Mouse (Mus musculus) frontal cortex, postnatal 14 days (tissue): Measurements from ENCODE around the gene Cops9.

Experiments used
- DNase-seq, 2 experiments: peaks; one replicate each; pipeline ENCODE4 v3.0.0; 2022; ENCODE audit warnings: low spot score in 2 of 2

Cops9 gene

DNA sequence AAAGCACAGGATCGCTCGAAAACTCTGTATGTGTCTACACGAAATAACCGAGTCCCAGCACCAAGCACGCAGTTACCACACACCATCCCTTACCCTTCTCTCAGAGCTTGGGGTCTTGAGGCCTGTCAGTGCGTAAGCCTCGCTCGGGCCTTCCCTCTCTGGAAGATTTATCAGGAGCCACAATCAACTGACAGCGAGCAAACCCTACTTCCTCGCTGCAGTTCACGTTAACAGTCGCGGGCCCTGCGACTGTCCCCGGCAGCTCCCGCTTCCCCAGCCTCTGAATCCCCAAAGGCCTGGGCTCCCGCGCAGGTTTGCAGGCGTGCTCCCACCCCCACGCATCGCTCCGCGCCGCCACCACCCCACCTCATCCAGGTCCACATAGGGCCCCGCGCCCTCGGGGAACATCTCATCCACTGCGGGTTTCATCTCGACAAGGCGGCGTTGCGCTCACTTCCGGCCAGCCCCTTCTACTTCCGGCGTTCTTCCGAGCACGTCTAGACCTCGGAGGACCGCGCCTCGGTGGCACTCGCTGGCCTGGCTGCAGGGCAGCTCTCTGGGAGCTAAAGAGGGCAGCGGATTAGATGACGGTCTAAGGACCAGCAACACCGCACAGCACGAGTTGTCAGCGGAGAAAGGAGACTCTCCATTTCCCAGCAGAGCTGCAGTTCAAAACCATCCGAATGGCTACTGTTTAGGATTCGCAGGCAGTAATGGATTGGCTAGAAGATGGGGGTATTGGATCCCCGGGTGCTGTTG is at the start of gene Cops9:
TSS of gene Cops9 (minus strand) at position 472 of the 759 bp plus-strand sequence.
- peak; percentile 78 to 79 for DNase-seq

DNA sequence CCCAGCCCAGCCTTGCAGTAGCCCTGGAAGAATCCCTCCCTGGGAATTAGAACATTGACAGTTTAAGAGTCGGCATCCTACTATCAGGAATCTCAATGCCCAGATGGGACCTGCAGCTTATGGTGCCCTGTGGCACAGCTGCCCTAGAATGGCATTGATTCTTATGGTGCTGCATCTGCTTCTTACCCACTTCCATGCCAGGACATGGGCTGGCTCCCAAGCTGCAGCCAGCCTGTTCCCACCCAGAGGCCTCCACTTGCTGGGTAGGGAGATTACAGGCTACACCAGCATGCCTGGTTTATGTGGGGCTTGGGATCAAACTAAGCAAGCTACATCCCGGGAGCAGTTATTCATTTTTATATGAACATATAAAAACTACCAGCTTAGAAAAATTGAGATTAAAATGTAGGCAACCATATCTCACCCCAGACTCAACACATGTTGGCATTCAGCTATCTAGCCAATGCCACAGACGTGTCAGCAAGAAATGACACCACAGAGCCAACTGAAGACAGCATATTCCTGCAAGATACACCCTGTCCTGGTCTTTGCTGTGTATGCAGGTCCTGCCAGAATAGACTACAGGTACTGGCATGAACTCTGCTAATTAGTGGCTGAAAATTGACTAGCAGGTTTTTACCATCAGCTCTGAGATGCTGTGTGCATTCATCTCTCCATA is 49.5 kb upstream of the Cops9 start:
- DNase-seq = no peak

DNA sequence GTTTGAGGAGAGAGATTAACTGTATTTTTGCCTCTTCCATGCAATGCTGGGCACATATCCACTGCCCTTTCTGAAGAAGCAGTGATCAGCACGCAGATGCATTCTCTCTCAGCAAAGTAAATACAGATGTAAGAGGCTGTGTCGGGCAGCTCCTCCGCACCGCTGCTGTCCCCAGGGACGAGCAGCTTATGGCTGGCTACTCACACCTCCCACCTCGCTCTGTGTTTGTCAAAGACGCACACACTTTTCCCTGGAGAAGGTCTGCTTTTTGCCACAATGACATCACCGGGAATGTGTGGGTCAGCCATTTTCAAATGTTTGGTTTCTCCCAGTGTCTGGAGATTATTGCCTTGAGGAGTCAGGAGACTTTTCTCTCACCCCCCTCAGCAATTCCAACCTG is 45.2 kb upstream of the Cops9 start:
- no peak for DNase-seq

DNA sequence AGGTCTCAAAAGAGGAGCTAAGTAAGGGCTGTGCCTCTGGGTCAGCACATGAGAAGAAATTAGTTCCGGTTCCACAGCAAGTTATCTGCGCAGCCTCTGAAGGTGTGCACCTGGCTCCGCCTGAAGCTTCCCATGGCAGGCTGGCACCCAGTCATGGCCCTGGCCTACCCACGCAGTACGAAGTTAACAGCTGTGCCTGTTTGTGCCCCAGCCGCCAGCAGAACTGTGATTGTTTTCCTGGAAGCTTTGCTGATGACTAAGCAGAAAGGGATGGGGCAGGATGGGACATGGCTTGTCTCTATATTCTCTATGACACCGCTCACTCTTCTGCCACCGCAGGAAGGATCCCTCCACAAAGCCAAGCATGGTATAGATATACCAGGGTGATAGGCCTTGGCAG is 41.4 kb upstream of the Cops9 start:
- no peak for DNase-seq

DNA sequence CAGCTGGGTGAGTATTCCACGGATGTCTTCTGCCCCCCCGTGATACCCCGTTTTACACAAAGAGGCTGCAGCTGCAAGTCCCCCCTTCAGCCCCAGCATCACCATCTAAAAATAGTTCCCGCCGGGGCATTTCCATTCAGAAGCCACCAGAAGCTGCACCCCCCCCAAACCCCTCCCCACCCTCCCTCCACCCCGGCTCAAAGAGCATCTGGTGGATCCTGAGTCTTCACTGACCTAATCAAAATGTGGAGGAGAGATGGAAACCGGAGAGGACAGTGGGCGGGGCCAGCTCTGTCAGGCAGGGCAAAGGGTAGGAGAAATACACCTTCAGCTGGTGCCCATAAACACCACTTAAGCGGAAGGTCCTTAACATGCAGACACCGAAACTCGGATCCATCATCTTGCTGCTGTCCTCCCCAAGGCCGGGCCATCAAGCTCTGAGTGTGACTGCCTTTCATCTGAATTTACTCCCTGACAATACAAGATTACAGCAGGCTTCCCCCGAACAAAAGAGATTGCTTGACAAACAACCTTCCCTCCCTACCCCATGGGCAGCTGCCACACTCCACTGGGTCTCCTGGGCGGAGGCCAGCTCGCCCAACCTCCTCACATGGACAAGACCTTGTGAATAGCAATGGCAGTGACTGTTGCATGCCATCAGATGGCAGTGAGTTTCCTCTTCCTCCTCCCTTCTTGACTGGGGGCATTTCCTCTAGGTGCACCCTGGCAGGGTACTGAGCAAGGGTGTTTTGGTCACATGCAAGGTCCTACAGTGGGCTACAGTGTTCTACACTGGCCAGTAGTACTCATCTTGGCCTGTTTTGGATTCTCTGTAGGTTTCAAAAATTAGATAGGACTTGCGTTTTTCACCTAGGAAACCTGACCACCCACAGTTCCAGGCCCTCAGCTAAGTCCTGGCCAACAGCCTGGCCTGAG is 39.2 kb upstream of the Cops9 start:
- DNase-seq = no peak

DNA sequence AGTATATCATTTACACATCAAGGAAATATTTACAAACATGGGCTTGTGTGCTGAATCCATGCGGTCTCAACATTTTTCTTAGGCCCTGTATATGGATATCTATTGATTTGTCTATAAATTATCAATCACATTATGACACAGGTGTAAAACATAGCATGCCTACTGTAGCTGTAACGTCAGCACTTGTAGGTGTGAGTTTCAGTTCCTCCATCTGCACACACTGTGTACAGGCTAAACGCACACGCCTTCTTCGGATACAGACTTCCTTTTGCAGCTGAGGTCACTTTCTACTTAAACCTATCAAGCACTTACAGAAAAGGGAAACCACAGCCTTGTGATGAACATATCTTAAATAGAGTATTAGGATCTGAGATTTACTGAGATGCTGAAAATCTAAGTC is 37.0 kb upstream of the Cops9 start:
- no peak for DNase-seq

DNA sequence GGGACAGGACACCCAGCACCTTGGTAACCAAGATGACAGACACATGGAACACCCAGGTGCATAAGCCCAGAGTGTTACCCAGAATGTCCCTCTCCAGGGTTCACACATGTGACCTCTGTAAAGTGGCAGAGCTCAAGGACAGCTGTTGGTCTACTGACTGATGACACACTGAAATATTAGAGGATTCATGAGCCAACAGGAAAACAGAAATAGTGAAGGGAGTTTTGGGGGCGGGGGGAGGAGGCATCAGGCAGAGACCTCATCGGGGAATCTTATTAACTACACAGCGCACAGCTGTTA is 34.8 kb upstream of the Cops9 start:
- no peak for DNase-seq

DNA sequence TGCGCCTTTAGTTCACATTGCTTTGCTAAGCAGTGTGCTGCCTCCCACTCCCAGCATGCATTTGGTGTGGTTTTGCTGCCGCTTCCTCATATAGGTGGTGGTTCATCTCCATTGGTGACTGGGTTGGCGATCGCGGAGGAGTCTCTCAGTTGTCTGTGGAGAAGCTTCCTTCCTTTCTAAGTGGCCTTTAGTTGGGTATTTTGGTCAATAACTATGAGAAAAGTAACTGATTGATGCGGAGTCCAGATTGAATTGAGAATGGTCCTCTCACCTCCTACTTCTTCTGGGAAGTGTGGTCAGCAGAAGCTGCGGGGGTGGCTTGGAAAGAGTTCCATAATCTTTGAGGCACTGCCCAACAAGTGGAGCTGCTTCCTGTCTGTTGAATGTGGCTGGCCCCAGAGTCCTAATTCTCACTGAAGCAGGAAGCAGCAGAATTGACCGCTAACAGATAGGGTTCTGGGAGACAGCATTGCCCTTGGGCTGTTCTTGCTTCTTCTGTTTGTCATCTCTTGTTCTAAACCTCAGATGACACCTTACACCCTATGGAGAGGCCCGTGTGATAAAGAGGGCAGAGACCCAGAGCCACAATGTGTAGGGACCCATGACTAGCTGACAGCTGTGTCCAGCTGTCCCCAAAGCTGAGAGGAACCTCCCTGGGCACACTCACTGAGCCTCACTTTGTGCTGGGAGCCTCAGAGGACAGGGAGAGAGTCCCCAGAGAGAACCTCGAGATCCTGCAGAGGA is 34.3 kb upstream of the Cops9 start:
- DNase-seq = peak in 1 of 2 experiments; percentile 23

DNA sequence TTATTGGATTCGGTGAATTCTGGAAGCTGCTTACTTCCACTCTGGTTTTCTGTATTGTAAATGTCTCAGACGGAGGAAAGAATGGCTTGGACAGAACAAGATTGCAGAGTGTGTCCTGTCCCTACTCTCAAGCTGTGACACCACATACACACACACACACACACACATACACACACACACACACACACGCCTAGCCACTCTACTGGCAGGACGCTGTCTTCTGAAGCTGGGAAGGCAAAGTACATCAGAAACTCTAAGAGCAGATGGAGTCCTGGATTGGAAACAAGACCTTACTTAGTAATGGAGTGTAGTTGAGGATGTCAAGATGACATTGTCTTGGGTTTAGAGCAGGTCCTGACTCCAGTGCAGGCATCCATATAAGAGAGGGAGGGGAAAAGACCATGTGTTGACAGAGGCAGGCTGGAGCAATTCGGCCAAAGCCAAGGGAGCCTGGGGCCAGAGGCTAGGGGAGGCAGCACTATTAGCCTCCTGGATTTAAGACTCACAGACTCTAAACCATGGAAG is 31.5 kb upstream of the Cops9 start:
- no peak for DNase-seq

DNA sequence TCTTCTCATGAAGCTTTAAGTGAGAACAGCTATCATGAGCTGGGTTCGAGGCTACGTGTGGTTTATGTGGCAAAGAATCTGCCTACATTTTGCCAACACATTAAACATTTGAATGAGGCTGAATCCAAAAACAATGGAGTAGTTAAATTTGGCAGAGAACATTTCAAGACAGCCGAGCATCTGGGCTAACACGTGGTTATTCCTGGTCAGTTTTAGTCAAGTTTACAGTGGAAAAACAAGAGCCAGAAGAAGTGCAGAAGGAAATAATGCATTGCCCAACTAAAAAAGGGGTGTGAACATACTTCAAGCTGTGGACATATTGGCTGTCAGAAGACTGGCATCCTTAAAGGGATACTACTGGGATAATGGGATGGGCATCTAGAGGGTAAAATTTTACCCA is 29.5 kb upstream of the Cops9 start:
- DNase-seq = no peak

DNA sequence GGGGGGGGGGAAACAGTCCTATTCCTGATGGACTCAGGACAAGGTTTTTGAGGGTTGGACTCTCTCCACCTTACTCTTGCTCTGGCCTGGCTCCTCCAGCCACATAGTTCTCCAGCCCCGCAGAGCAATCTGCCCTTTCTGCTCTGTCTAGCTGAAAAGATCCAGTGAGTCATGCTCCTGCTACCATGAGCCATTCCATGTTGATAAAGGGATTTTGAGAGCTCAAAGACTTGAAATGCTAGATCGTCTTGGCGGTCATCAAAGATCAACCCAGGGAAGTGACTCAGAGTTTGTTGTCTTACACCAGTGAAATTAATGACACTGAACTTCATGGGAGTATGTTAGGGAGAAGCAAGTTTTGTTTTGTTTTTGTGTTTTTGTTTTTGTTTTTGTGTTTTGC is 27.6 kb upstream of the Cops9 start:
- no peak for DNase-seq

DNA sequence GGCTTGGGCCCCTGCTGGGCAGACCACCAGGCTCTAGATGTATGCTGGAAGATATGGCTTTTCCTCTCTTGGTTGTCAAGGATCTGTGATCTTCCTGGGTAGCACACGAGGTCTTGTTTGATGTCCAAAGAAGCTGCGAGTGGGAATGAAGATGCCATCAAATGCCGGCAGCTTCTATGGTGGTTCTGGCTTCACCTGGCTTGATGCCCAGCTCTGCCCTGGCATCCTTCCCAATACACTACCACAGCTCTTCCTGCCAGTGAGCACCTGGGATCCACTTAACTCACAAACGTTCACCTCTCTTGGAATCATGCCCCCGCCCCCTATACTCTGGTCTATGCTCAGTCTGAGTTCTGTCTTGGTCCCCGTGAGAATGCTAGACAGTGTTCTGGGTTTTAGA is 25.3 kb upstream of the Cops9 start:
- DNase-seq = no peak

DNA sequence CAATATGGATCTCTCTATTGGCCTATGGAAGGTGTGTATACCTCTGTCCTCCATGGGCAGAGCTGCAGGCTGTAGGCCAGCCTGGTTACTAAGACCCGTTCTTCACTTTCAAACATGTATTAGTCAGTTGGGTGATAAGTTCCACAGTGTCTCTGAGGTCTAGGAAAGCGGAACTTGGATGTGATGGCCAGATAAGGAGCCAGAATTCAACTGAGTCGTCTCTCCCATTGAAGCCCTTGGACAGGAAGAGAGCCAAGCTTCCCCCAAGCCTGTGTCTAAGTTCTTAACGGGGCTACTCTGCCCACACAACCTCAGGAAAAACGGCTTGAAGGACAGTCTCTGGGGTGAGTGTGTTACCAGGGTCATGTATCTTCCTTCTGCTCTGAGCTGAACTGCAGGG is 17.6 kb upstream of the Cops9 start:
- no peak for DNase-seq

DNA sequence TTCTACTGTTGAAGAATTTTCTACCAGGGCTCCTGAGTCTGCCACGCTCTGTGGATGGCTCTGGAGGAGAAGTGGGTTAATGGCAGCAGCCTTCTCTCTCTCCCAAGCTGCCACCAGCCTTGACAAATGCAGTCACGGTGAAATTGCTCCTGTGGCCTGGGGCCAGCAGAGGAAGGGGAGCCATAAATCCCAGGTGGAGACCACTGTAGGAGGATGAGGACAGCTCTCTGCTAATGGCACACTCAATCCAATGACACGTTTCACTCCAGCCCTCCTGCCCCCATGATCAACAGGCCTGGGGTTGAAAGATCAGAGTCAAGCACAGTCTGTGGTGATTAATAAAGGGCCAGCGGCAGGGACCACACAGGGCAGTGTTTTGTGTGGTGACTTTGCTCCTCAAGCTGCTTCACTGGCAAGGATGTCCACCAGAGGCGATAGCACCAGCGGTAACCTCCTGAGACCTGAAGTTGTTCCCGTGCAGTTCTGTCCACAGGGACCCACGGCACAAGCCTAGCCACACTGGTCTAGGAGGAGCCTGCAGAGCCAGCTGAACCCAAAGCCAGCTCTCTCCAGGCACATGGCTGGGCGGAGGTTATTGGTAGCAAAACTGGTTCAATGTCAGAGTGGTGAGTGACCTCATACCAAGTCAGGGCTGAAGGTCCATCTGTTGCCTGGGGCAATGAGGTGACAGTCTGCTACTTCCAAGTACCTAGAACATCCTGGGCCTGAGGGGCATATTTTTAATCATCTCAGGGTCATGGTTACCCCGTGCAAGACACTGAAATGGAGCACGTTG is 15.4 kb upstream of the Cops9 start:
- no peak for DNase-seq

DNA sequence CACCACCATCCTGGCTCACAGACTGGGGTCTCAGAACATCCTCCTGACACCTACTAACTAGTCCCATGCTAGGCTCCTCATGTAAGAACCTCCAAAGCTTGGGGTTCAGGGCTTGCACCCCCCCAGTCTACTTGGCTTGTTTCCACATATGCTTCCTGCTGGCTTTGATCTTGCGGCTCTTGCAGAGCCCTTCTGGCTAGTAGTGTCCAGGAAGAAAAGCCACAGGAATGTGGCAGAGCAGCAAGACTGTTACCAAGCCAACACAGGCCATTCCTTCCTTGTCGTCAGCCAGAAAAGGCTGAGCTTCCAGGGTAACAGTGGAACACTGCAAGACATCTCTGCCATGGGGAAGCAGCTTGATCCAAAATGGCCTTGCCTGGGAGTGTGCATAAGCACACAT is 12.9 kb upstream of the Cops9 start:
- no peak for DNase-seq

DNA sequence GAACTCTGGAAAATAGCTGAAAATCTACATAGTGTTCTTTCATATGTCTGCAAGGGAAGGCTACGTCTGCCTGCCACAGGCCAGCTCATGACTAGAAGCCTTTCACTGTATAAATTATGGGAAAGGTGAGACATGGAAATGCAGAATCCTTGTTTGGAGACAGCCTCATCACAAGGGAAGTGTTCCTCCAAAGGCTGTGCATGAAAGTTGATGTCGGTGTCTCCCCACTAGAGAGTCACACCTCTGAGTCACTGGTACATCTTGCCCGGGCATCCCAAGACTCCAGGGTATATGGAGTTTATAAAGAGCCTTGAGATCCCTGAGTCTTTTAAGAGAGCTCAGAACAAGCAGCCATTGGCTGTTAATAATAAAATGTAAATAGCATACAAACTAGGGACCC is 11.4 kb upstream of the Cops9 start:
- no peak for DNase-seq

DNA sequence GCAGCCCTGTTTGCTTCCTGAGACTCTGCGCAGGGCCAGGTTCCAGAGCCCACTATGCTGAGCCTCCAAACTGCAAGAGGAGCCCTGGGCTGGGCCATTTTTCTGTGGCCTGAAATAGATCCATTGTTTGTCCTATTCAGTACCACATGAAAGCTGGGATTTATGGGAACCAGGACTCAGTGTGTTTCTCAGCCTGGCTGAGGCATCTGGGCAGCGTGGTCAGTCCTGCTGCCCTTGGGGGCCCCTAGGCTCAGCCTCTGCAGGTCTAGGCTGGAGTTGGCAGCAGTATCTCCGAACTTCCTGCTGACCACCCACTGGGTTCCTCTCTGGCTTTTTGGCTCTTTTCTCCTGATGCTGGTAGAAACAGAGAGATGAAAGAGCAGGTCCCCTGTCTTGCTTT is 9.7 kb upstream of the Cops9 start:
- DNase-seq = no peak

DNA sequence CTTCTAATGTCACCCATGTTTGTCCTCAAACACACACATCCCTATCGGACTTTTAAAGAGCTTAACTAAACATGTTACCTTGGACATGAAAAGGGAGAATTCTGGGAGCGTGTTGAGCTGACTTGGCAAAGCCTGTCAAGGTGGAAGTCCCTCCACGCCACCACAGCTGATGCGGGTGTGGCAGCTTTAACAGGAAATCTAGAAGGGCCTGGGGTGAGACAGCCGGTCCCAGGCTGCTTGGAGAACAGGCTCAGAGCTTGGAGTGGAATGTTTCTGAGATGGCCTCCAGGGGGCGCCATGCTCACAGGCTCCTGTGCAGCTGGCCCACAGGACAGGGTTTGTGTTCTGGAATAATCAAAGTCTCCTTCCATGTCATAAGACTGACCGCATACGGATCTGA is 6.9 kb upstream of the Cops9 start, which contains the start of gene Otos:
TSS of gene Otos (minus strand) at position 169 of the 400 bp plus-strand sequence.
- peak; percentile 55 to 70 for DNase-seq

DNA sequence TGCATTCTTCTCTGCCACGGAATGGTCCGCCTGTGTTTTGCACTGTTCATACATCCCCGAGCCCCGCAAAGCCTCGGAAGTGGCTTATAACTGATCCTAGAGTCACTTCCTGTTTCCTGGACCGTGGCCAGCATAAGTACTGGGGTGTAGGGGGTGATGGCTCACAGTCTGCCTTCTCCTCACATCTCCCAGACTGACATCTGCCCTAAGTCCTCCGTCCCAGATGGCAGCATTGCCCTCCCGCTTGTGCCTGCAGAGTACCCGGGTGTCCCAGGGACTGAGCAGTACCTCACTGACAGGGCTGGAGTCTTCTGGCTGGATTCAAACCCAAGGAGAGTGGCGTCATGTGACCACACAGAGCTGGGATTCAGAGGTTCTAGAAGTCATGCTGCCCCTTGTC is 6.4 kb upstream of the Cops9 start:
- no peak for DNase-seq

DNA sequence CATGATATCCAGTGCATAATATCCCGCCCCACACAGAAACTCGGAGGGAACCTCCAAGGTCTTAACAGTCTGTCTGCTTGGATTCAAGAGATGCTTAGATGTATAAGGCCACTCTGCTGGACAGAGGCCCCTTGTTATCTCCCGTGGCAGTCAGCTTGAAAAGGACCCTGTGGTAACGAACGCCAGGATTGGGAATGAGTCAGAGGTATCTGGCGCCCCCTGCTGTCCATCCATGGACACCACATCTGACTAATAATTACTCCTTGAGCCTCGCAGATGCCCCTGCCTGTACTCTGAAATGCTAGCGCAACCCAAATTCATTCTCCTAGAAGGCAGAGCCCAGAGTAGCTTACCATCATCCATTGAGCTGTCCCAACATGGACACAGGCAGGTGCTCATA is 6.0 kb upstream of the Cops9 start:
- peak in 1 of 2 experiments; percentile 74 for DNase-seq

DNA sequence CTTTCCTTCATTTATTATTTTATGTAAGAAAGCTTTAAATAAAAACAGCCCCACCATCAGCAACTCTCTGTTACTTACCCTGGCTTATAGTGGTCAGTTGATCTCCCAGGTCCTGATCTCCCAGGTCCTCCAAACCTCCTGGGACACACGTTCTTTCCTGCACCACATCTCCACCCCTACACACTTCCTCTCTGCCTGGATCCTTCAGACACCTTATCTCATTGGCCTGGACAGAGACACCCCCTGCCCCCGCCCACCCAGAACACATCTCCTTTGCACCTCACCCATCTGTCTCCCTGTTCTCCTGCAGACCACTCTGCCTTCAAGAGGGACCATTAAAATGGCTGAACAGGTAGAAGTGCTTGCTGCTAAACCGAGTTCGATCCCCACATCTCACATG is 5.2 kb upstream of the Cops9 start:
- DNase-seq = no peak
